Mouse (Mus musculus) ES-Bruce4 (cell line): ENCODE measurements around the gene Ly86.

ENCODE experiments used
- CTCF ChIP-seq: IDR thresholded peaks from one replicate; pipeline ENCODE4 v1.8.1; 2011; ENCODE audit warnings: low read depth, low read length
- EP300 ChIP-seq: IDR thresholded peaks from 2 replicates; pipeline ENCODE4 v1.6.1; 2011; ENCODE audit warnings: low read depth, low read length; ENCODE audit not compliant: insufficient read depth
- POLR2A ChIP-seq: IDR thresholded peaks from one replicate; pipeline ENCODE4 v1.8.1; 2011; ENCODE audit warnings: low read length; ENCODE audit not compliant: insufficient read depth

- peak; percentile 35 for TF ChIP-seq CTCF
- TF ChIP-seq POLR2A, result no peak
- no peak for TF ChIP-seq EP300
Measured at GRCm38 (mm10) chr13:37434137-37434772, 89.2 kb downstream of the Ly86 start.
